Mouse (Mus musculus) stomach, embryonic 15.5 days (tissue): ENCODE measurements at regions not wholly inside any gene's neighbourhood (a gene's known extent, or its start where the extent isn't known, plus 50 kb on each side); places are given as distances from the start of the nearest gene placed in this dataset.
"Not testable (repeated sequence)": the region's sequence is repeated elsewhere in the genome, so short reads cannot be mapped to it uniquely, and the experiment has no call there.

ENCODE experiments used
- ATAC-seq: fragments of 200-750 bp; cut with Nextera tagmentation; 2 replicates; pipeline ENCODE4 v1.8.0; 2017; ENCODE audit warnings: low read depth, moderate number of reproducible peaks, moderate TSS enrichment; ENCODE audit not compliant: insufficient read depth, low FRiP score
- H3K27ac ChIP-seq: fragments of 300-500 bp; sonication (generic); 2 replicates; pipeline ENCODE4 v1.5.1; 2015; ENCODE audit warnings: mild to moderate bottlenecking, inconsistent platforms
- H3K27me3 ChIP-seq: fragments of 300-500 bp; sonication (generic); replicated peaks from 2 replicates; pipeline ENCODE4 v1.6.1; 2015; ENCODE audit warnings: inconsistent platforms
- H3K36me3 ChIP-seq: fragments of 300-500 bp; sonication (generic); 2 replicates; pipeline ENCODE4 v1.6.1; 2015; ENCODE audit warnings: inconsistent platforms
- H3K4me1 ChIP-seq: fragments of 300-500 bp; sonication (generic); 2 replicates; pipeline ENCODE4 v1.6.1; 2015; ENCODE audit warnings: inconsistent platforms
- H3K4me2 ChIP-seq: fragments of 300-500 bp; sonication (generic); 2 replicates; pipeline ENCODE4 v1.6.1; 2015; ENCODE audit warnings: mild to moderate bottlenecking, inconsistent platforms
- H3K4me3 ChIP-seq: fragments of 300-500 bp; sonication (generic); replicated peaks from 2 replicates; pipeline ENCODE4 v1.5.1; 2015; ENCODE audit warnings: inconsistent platforms
- H3K9ac ChIP-seq: fragments of 300-500 bp; sonication (generic); 2 replicates; pipeline ENCODE4 v1.6.1; 2015; ENCODE audit warnings: inconsistent platforms
- H3K9me3 ChIP-seq: fragments of 300-500 bp; sonication (generic); 2 replicates; pipeline ENCODE4 v1.6.1; 2016; ENCODE audit warnings: inconsistent platforms
- WGBS: fragments of 180-500 bp; shearing (Covaris S2); methylation state at CpG from one replicate; pipeline ENCODE4 v1.1.7; 2015; 5-methylcytosine and 5-hydroxymethylcytosine counted together

DNA sequence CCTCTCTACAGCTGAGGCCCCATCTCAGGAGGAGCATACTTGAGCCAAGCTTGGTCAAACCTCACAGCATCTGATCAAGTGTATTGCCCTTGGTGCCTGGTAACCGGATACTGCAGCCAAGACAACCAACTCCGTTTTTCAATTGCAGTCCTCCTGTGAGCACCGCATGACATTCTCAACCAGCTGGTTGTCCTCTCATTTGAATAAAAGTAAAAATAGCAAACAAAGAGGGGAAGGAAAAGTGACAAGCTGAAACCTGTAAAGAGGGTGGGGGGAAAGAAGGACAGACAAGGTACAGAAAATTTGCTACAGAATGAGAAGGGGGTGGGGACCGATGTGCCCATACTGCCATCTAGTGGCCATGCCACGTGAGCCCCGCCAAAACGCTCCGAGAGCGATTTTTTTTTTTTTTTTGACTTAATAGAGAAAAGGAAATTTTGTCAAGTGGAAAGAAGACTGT lies 314.0 kb downstream of the Zpld1 start:
- H3K4me1 ChIP-seq: no peaks in the 10 kb centered on the region
- no peak for ATAC-seq
- H3K4me3 ChIP-seq: no peak overlapping the region; the same call in 1 of the 2 replicates
- H3K4me2 ChIP-seq: peak overlapping the region; percentile 39
- H3K27ac ChIP-seq: no peak overlapping the region
- H3K36me3 ChIP-seq: no peaks in the 10 kb centered on the region
- WGBS: 4% methylated on average over 9 of the region's 9 CpGs
- no peak overlapping the region for H3K9ac ChIP-seq
- no peaks in the 10 kb centered on the region for H3K27me3 ChIP-seq
- H3K9me3 ChIP-seq: no peaks in the 10 kb centered on the region

DNA sequence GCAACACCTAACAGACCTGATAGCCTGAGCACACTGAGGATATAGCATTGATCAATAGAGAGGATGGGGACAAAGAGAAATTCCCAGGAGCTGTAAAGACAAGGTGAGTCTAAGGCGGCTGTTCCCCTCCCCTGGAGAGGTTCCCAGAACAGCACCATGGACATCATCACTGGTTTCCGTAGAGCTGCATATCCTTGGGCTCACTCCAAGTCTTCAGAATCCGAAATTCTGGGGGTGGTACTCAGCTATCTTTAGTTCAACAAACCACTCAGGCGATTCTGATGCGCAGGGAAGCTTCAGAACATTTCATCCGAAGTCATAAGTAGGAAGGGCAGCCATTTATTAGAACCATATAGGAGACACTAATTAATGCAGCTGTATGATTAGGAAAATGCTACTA lies 327.4 kb downstream of the Zpld1 start:
- 81% methylated on average over 6 of the region's 6 CpGs for WGBS
- Histone ChIP-seq H3K4me2 (no peak overlapping the region), H3K9ac (no peak overlapping the region), H3K27me3 (no peaks in the 10 kb centered on the region), H3K4me1 (no peaks in the 10 kb centered on the region), H3K36me3 (no peaks in the 10 kb centered on the region), H3K9me3 (no peaks in the 10 kb centered on the region), H3K4me3 (no peak overlapping the region), H3K27ac (no peak overlapping the region)
- no peak for ATAC-seq

DNA sequence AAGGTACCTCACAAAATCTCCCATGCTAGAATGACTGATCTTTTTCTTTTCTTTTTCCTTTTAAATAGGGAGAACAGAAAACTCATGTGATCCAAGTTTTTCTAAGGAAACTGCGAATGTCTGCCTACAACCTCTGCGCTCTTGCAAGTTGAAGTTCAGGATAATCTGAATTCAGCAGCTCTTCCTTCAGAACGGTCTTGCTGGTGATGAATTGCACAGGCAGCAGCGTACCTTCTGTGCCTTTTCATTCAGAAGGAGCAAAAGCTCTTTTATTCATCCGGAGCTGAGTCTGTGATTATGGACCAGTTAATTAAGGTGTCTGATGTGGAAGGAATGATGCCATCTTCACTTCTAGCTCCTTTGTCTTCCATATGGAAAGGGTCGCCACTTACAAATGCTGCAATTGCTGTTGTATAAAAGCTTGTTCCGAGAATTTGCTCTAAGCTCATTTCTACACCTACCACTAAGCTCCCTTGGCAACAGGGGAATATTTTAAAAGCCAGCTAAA lies 353.9 kb downstream of the Zpld1 start:
- Histone ChIP-seq H3K4me2 (no peak overlapping the region), H3K4me1 (no peaks in the 10 kb centered on the region), H3K27me3 (no peaks in the 10 kb centered on the region), H3K9ac (no peak overlapping the region), H3K27ac (no peak overlapping the region), H3K4me3 (no peak overlapping the region), H3K9me3 (no peaks in the 10 kb centered on the region), H3K36me3 (no peaks in the 10 kb centered on the region)
- WGBS: 76% methylated on average over 7 of the region's 7 CpGs
- no peak for ATAC-seq

DNA sequence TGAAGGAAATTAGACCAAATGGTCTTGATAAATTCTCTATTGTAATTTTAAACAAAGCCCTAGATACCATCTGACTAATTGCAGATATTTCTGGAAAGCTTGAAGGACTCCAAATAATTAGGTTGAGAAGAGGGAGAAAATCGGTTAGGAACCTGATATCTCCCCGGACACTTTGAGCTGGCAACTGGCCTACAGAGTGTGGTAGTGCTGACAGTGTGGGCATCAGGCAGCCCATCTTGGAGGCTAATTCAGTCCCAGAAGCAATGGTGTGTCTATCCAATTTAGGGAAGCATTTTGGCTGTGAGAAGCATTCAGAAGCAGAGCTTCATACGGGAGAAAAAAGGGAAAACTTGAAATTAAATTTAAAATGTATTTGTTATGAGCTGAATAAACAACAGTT lies 369.5 kb downstream of the Zpld1 start:
- Histone ChIP-seq H3K36me3 (no peaks in the 10 kb centered on the region), H3K4me2 (no peak overlapping the region), H3K27me3 (no peaks in the 10 kb centered on the region), H3K4me1 (no peaks in the 10 kb centered on the region), H3K9me3 (no peaks in the 10 kb centered on the region), H3K27ac (no peak overlapping the region), H3K4me3 (no peak overlapping the region), H3K9ac (no peak overlapping the region)
- WGBS: 76% methylated on average over 3 of the region's 3 CpGs
- ATAC-seq: no peak

DNA sequence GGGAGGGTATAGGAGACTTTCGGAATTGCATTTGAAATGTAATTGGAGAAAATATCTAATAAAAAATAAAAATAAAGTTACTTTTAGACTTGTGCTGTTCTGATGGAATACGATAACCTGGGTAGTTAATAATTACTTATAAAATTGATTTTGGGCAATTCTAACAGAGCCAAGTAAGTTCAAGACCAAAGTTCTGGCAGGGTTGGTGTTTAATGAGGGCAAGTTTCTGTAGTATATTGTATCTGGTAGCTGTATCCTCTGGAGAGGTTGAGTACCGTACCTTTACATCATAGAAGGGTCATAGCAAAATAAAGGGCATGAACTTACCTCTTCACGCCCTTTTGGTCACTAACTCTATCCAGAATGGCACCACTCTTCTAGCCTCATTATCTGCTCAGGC lies 394.9 kb downstream of the Zpld1 start:
- 89% methylated on average over 4 of the region's 4 CpGs for WGBS
- no peak overlapping the region for H3K9ac ChIP-seq
- H3K4me3 ChIP-seq: no peak overlapping the region
- ATAC-seq: no peak
- H3K9me3 ChIP-seq: no peaks in the 10 kb centered on the region
- H3K36me3 ChIP-seq: no peaks in the 10 kb centered on the region
- H3K27ac ChIP-seq: no peak overlapping the region
- H3K4me2 ChIP-seq: no peak overlapping the region
- no peaks in the 10 kb centered on the region for H3K4me1 ChIP-seq
- no peaks in the 10 kb centered on the region for H3K27me3 ChIP-seq

DNA sequence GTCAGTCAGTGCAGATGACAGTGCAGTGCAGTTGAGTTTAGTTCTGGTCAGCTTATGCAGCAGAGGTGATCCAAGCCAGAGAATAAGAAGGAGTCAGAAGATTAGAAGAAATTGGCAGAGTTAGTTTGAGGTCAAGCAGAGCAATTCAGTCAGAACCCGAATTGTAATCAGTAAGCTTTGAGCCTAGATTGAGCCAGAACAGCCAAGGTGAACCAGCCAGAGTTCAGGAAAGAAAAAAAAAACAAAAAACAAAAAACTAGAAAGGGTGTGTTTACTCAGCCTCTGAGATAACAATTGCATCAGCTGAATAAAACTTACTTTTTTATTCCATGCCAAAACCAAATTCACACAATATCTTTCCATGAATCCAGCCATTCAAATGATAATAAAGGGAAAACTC lies 396.3 kb downstream of the Zpld1 start:
- H3K27me3 ChIP-seq: no peaks in the 10 kb centered on the region
- no peaks in the 10 kb centered on the region for H3K36me3 ChIP-seq
- no peak overlapping the region for H3K4me2 ChIP-seq
- no peak overlapping the region for H3K4me3 ChIP-seq
- WGBS: 83% methylated on average over 1 of the region's 1 CpGs
- H3K9me3 ChIP-seq: no peaks in the 10 kb centered on the region
- H3K27ac ChIP-seq: no peak overlapping the region
- ATAC-seq: no peak
- no peaks in the 10 kb centered on the region for H3K4me1 ChIP-seq
- no peak overlapping the region for H3K9ac ChIP-seq

DNA sequence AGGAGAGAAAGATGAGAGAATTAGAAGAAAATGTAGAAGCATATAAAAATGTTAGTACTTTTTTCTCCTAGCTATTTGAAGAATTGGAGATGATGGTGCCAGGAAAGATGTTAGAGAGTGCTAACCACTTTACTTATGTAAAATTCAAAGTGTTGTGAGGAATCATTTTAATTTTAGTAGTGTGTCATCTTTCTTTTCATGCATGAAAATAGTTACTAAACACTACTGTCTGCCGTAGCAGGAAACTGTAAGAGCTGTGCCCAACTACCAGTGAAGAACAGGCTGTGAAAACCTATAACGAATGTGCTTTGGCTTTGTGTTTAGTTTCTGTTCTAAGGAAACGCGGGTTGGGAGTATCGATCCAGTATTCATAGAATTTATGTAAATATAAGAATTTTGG lies 403.1 kb downstream of the Zpld1 start:
- Histone ChIP-seq H3K4me3 (no peak overlapping the region), H3K27ac (no peak overlapping the region), H3K27me3 (no peaks in the 10 kb centered on the region), H3K9me3 (no peaks in the 10 kb centered on the region), H3K36me3 (no peaks in the 10 kb centered on the region), H3K9ac (no peak overlapping the region), H3K4me2 (no peak overlapping the region), H3K4me1 (no peaks in the 10 kb centered on the region)
- 69% methylated on average over 5 of the region's 5 CpGs for WGBS
- no peak for ATAC-seq

DNA sequence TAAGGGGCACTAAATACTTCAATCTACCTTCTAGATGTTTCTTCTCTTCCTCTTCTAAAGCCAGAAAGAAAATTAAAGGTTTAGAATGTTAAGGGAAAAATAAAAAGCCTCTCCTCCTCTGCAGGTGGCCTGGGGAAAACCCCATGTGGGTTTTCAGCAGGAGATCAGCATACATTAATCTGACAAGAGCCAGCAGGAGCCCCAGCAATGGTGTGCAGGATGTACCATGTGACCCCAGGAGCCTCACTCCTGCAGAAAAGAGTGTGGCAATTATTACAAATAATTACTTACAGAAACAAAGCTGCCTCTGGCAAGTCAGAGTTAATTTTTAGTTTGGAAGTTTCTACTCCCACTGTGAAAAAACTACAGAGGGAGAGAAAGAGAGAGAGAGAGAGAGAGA lies 440.4 kb downstream of the Zpld1 start:
- H3K9me3 ChIP-seq: no peaks in the 10 kb centered on the region
- H3K27me3 ChIP-seq: no peaks in the 10 kb centered on the region

DNA sequence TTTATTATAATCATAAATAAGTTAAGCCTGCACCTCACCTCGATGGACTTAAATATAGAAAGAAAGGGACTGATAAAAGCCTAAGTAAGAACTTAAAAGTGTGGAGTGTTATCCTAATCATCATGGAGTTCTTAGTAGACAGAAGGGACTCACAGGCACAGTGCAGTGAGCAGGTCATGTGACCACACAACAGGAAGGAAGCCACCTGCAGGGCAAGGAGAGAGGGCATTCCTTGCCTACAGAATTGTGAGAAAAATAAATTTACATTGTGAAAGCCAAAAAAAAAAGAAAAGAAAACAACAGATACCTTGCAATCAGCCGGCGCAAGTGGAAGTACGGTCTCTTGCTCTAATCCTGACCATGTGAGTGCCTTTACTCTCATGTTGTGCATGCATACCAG lies 454.8 kb downstream of the Zpld1 start:
- ATAC-seq: not testable (repeated sequence)

More for the DNA sequence above, 440.4 kb downstream of the Zpld1 start:
- H3K36me3 ChIP-seq: no peaks in the 10 kb centered on the region
- H3K9ac ChIP-seq: no peak overlapping the region
- no peak overlapping the region for H3K4me3 ChIP-seq
- no peak for ATAC-seq
- no peaks in the 10 kb centered on the region for H3K4me1 ChIP-seq
- no peak overlapping the region for H3K4me2 ChIP-seq
- no peak overlapping the region for H3K27ac ChIP-seq

More for the DNA sequence above, 454.8 kb downstream of the Zpld1 start:
- WGBS: 91% methylated on average over 4 of the region's 4 CpGs
- H3K4me1 ChIP-seq, H3K9me3 ChIP-seq, H3K4me3 ChIP-seq, H3K36me3 ChIP-seq, H3K27me3 ChIP-seq, H3K27ac ChIP-seq, H3K9ac ChIP-seq, H3K4me2 ChIP-seq: not testable (repeated sequence)
